Mouse (Mus musculus) stomach, embryonic 14.5 days (tissue): Measurements from ENCODE around the gene Pde4a. TPM values are rescaled to one million over a fixed set of nuclear protein-coding genes. Genes with fewer than 3 reads are reported as not detected.
A peak's percentile ranks its signal among the peaks of the same experiment; 100 is the strongest.

Experiments
- ATAC-seq: fragments of 200-750 bp; cut with Nextera tagmentation; 2 replicates; pipeline ENCODE4 v1.8.0; 2017; ENCODE audit warnings: low read depth, moderate TSS enrichment; ENCODE audit not compliant: insufficient number of reproducible peaks, insufficient read depth, low FRiP score
- H3K27ac ChIP-seq: fragments of 300-500 bp; sonication (generic); 2 replicates; pipeline ENCODE4 v1.5.1; 2014; ENCODE audit warnings: mild to moderate bottlenecking, low read length, moderate library complexity, mixed read lengths
- H3K27me3 ChIP-seq: fragments of 300-500 bp; sonication (generic); 2 replicates; pipeline ENCODE4 v1.6.1; 2014; ENCODE audit warnings: low read length, control low read depth, mixed read lengths; ENCODE audit not compliant: control insufficient read depth, insufficient read depth
- H3K36me3 ChIP-seq: fragments of 300-500 bp; sonication (generic); 2 replicates; pipeline ENCODE4 v1.6.1; 2014; ENCODE audit warnings: mild to moderate bottlenecking, control low read depth, low read length, moderate library complexity, mixed read lengths; ENCODE audit not compliant: control insufficient read depth, insufficient read depth
- H3K4me1 ChIP-seq: fragments of 300-500 bp; sonication (generic); 2 replicates; pipeline ENCODE4 v1.6.1; 2014; ENCODE audit warnings: low read length, control low read depth, mixed read lengths; ENCODE audit not compliant: control insufficient read depth, insufficient read depth
- H3K4me2 ChIP-seq: fragments of 300-500 bp; sonication (generic); replicated peaks from 2 replicates; pipeline ENCODE4 v1.6.1; 2014; ENCODE audit warnings: low read depth, low read length, control low read depth
- H3K4me3 ChIP-seq: fragments of 300-500 bp; sonication (generic); 2 replicates; pipeline ENCODE4 v1.5.1; 2014; ENCODE audit warnings: low read depth, low read length, control low read depth
- H3K9ac ChIP-seq: fragments of 300-500 bp; sonication (generic); replicated peaks from 2 replicates; pipeline ENCODE4 v1.6.1; 2014; ENCODE audit warnings: low read depth, mild to moderate bottlenecking, control low read depth, low read length, moderate library complexity, mixed read lengths
- H3K9me3 ChIP-seq: fragments of 300-500 bp; sonication (generic); 2 replicates; pipeline ENCODE4 v1.6.1; 2016; ENCODE audit warnings: low read depth, low read length, control low read depth; ENCODE audit not compliant: control insufficient read depth
- WGBS: fragments of 180-500 bp; shearing (Covaris S2); extraction: QIAGEN DNeasy Blood & Tissue Kit; methylation state at CpG from one replicate; pipeline ENCODE4 v1.1.7; 2014; 5-methylcytosine and 5-hydroxymethylcytosine counted together
- polyA plus RNA-seq: library from polyadenylated mRNA; unstranded; fragments of >200 nt; fragmentation: Nextera tagmentation; extraction: Ambion mirVana; gene quantifications from 2 replicates; pipeline ENCODE4 v1.2.1, GENCODE M21; 2014

Pde4a gene
- polyA plus RNA-seq, 1 experiment from 2014 or later = 5.4 TPM

DNA sequence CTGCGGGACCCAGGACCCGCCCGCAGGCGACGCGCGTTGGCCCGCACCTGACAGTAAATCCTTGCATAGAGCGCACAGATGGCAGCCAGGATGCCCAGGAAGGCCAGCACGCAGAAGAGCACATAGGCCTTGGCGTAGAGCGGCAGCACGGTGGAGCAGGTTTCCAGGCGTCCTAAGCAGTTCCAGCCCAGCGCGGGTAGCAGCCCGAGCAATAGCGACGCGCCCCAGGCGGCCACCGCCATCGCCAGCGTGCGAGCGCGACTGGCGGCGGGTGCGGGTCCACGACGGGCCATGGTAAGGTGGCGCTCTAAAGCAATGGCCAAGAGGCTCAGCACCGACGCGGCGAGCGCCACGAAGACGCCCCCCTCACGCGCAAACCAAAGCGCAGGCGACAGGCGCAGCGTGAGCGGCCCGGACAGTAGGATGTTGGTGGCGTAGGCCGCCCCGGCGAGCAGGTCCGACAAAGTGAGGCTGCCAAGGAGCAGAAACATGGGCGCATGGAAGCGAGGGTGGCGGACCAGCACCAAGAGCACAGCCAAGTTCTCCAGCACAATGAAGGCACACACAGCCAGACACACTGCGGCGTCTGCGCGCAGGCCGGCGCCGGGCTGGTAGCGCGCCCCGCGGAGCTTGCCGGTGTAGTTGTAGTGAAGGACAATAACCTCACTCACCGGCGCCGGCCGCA is 79.1 kb downstream of the Pde4a start:
- Histone ChIP-seq H3K27me3 (peaks cover 58% of the 10 kb centered on the region), H3K36me3 (no peaks in the 10 kb centered on the region), H3K9ac (no peak overlapping the region; the same call in 1 of the 2 replicates), H3K4me3 (peak overlapping the region; percentile 34), H3K4me2 (peak overlapping the region; percentile 80), H3K4me1 (peaks cover 17% of the 10 kb centered on the region), H3K9me3 (no peaks in the 10 kb centered on the region), H3K27ac (no peak overlapping the region)
- ATAC-seq = 0 out of 2 replicates have a peak, but pooled peaks have one; percentile 4
- WGBS = 1% methylated on average over 69 of the region's 72 CpGs

DNA sequence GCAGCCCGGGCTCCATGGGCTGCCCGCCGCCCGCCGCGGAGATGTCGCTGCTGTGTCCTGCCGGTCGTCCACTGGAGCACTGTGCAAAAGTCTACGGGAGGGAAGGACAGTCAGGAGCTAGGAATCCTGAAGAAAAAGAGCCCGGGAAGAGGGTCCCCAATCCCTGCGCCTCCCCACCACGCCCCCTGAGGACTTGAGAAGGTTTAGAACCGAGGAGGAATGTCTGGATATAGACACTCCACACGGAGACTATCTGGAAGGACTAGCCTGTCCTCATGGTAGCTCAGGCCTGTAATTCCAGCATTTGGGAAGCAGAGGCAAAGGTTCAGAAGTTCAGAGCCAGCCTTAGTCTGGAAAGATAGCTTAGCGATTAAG is 79.6 kb downstream of the Pde4a start:
- no peaks in the 10 kb centered on the region for H3K9me3 ChIP-seq
- WGBS = 3% methylated on average over 16 of the region's 16 CpGs
- H3K27ac ChIP-seq = no peak overlapping the region
- peak overlapping the region; percentile 34 for H3K4me3 ChIP-seq
- ATAC-seq = 0 out of 2 replicates have a peak, but pooled peaks have one; percentile 4
- peaks cover 62% of the 10 kb centered on the region for H3K27me3 ChIP-seq
- peaks cover 19% of the 10 kb centered on the region for H3K4me1 ChIP-seq
- H3K4me2 ChIP-seq = peak overlapping the region; percentile 80
- no peaks in the 10 kb centered on the region for H3K36me3 ChIP-seq
- no peak overlapping the region; the same call in 1 of the 2 replicates for H3K9ac ChIP-seq

DNA sequence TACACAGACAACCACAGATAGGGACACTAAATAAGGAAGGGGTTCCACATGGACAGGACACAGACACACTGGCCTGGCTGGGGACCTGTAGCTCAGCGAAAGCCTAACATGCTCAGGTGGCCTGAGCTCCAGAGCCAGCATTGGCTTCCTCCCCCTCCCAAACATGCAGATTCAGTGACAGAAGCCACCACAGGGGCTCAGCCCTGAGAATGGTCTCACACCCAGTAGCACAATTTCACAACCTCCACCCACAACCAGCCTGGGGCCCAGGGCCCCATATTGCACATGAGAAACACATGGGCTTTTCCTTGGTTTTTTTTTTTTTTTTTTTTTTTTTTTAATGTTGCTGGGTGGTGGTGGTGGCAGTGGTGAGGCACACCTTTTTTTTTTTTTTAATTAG is 80.8 kb downstream of the Pde4a start:
- H3K27me3 ChIP-seq = peaks cover 64% of the 10 kb centered on the region
- ATAC-seq = no peak
- H3K4me2 ChIP-seq = no peak overlapping the region
- H3K9me3 ChIP-seq = no peaks in the 10 kb centered on the region
- no peak overlapping the region for H3K27ac ChIP-seq
- H3K9ac ChIP-seq = no peak overlapping the region
- H3K4me3 ChIP-seq = no peak overlapping the region
- peaks cover 19% of the 10 kb centered on the region for H3K4me1 ChIP-seq
- 88% methylated on average over 1 of the region's 1 CpGs for WGBS
- no peaks in the 10 kb centered on the region for H3K36me3 ChIP-seq

DNA sequence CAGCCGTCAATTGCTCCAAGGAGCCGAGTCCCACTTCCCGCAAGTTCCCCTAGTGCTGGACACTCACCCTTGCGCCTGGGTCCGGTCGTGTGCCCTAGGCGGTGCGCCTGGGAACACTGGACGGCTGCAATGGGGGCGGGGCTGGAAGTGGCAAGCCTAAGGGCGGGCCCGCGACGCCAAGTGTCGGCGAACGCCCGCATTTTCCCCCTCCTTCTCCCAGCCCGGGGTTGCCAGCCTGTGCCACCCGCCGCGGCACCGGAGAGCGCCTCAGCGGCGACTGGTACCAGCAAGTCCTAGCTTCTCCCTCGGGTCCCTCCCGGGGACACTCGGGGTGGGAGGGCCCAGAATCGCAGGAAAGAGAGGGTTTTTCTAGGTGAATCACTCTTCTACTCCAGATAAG is 82.8 kb downstream of the Pde4a start, which contains the start of gene S1pr5:
Gene S1pr5, minus strand, starts transcription at position 118 of the 400 bp plus-strand sequence.
- Histone ChIP-seq H3K9ac (no peak within 1 kb of the TSS), H3K27me3 (peaks cover 57% of the 10 kb centered on the region), H3K4me3 (peak within 1 kb of the TSS; percentile 20; the same call in 1 of the 2 replicates), H3K4me1 (peaks cover 19% of the 10 kb centered on the region), H3K36me3 (no peaks in the 10 kb centered on the region), H3K27ac (no peak within 1 kb of the TSS), H3K9me3 (no peaks in the 10 kb centered on the region), H3K4me2 (peak within 1 kb of the TSS; percentile 31; the same call in 1 of the 2 replicates)
- no peak for ATAC-seq
- WGBS = under 1% methylated on average over 30 of the region's 30 CpGs

DNA sequence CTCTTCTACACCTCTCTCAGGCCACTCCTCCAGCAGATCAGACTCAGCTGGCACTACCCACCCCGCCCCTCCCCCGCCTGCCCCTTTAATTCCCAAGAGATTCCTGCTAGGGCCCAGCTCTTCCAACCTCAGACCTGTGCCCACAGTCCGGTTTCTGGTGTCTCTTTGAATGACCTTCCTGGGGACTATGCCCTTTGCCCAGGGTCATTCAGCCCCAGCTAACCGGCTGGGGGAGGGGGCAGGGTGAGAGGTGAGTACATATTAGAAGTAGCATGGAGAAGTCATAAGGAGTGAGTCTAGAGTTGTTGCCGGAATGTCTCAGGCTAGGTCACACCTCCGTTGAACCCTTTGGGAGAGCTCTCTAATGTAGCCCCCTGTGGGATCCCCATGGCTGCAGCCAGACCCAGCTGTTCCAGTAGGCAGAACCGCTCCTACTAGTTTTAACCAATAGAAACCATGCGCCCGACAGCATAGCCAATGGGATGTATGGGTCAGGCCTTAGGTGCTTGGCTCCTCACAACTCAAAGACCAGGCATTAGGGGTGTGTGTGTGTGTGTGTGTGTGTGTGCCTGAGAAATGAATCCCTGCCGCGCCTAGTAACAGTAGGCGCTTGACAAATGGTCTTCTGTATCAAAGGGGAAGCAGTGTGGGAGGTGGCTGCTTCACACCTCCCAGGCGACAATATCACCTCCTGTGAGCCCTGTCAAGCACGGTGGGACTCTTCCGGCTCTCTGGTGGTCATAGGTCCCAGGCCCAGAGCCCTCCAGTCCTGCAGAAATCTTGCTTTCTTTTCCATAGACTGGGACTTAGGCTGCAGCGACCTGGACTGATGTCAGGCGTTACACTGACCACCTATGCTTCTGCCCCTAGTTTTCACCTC is 84.4 kb downstream of the Pde4a start:
- no peaks in the 10 kb centered on the region for H3K36me3 ChIP-seq
- no peaks in the 10 kb centered on the region for H3K9me3 ChIP-seq
- H3K27me3 ChIP-seq = peaks cover 42% of the 10 kb centered on the region
- peak overlapping the region; percentile 58; the same call in 1 of the 2 replicates for H3K27ac ChIP-seq
- WGBS = 16% methylated on average over 17 of the region's 17 CpGs
- H3K4me2 ChIP-seq = no peak overlapping the region
- H3K4me1 ChIP-seq = 0 out of 2 replicates have a peak, but pooled peaks cover 13% of the 10 kb centered on the region
- H3K4me3 ChIP-seq = no peak overlapping the region
- no peak for ATAC-seq
- no peak overlapping the region for H3K9ac ChIP-seq

DNA sequence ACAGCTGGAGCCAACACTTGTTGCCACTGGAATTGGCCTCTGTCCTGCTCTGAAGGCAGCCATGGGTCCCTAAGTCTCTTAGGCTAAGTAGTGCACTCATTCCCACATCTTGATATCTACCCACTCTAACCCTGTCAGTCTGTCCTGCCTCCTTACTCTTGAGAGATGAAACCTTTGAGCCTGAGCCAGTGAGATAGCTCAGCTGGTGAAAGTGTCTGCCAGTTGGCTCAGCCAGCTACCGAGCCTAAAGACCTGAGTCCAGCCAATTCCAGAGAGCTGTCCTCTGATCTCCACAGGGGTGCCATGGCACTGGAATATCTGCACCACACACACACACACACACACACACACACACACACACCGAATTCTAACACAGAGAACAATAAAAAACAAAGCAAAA is 85.0 kb downstream of the Pde4a start:
- Histone ChIP-seq H3K4me3 (no peak overlapping the region), H3K36me3 (no peaks in the 10 kb centered on the region), H3K4me1 (0 out of 2 replicates have a peak, but pooled peaks cover 8% of the 10 kb centered on the region), H3K9me3 (no peaks in the 10 kb centered on the region), H3K27me3 (peaks cover 35% of the 10 kb centered on the region), H3K9ac (no peak overlapping the region), H3K4me2 (no peak overlapping the region), H3K27ac (peak overlapping the region; percentile 58; the same call in 1 of the 2 replicates)
- ATAC-seq = no peak
- WGBS = 46% methylated on average over 2 of the region's 2 CpGs

DNA sequence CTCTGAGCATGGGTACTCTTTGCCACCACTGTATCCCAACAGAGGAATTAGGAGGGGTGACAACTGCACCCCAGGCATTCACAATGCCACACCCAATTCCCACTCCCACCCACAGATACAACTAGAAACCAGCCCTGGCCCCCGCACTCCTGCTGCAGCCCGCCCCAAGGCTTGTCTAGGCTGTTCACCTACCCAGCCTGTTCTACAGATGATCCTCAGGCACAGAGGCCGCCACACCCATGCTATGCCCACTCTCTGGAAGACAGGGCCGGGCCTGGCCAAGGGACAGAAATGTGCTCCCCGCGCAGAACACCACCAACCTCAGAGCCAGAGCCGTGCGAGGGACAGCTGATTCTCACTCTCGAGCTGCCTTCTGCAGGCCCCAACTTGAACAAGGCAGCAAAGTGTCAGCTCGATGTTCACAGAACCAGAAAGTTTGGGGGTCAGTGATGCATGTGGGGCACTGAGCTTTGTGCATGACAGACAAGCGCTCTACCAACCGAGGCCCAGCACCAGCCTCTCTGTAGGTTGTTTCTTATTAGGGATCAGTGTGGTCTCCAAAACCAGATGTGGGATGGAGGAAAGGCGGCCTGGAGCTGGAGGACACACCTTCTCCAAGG is 85.7 kb downstream of the Pde4a start:
- Histone ChIP-seq H3K9ac (no peak overlapping the region), H3K27me3 (peaks cover 28% of the 10 kb centered on the region), H3K4me2 (no peak overlapping the region), H3K36me3 (no peaks in the 10 kb centered on the region), H3K27ac (peak overlapping the region; percentile 58), H3K4me1 (0 out of 2 replicates have a peak, but pooled peaks cover 8% of the 10 kb centered on the region), H3K9me3 (no peaks in the 10 kb centered on the region), H3K4me3 (no peak overlapping the region)
- 51% methylated on average over 13 of the region's 13 CpGs for WGBS
- ATAC-seq = peak; percentile 30; the same call in 1 of the 2 replicates

DNA sequence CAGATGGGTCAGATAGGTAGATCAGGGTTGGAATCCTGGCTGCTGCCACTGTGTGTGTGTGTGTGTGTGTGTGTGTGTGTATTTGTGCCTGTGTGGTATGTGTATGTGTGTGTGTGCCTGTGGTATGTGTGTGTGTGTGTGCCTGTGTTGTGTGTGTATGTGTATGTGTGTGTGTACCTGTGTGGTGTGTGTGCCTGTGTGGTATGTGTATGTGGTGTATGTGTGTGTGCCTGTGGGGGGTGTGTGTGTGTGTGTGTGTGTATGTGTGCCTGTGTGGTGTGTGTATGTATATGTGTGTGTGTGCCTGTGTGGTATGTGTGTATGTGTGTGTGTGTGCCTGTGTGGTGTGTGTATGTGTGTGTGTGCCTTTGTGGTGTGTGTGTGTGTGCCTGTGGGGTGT is 89.2 kb downstream of the Pde4a start:
- H3K9ac ChIP-seq = no peak overlapping the region
- H3K9me3 ChIP-seq = no peaks in the 10 kb centered on the region
- no peaks in the 10 kb centered on the region for H3K36me3 ChIP-seq
- H3K4me2 ChIP-seq = no peak overlapping the region
- H3K4me3 ChIP-seq = no peak overlapping the region
- H3K27ac ChIP-seq = no peak overlapping the region
- no peak for ATAC-seq
- H3K27me3 ChIP-seq = peaks cover 5% of the 10 kb centered on the region
- 0 out of 2 replicates have a peak, but pooled peaks cover 2% of the 10 kb centered on the region for H3K4me1 ChIP-seq
